Mouse (Mus musculus): ENCODE data around the gene Tex35. TPM values are rescaled to one million over a fixed set of nuclear protein-coding genes. Genes with fewer than 3 reads are reported as not detected.
A peak's percentile ranks its signal among the peaks of the same experiment; 100 is the strongest.

Tex35 gene
- polyA plus RNA-seq, 1 experiment from 2014 or later, result not detected

GRCm38 (mm10) chr1:157123836-157124235 is 15.4 kb upstream of the Tex35 start:
- Histone ChIP-seq H3K36me3 (ENCODE audit: control insufficient read depth, insufficient read depth, low read length) (no peaks in the 10 kb centered on the region), H3K4me1 (ENCODE audit: control insufficient read depth, insufficient read depth, low read depth, low read length) (no peaks in the 10 kb centered on the region), H3K9ac (ENCODE audit: low read depth, low read length) (no peak overlapping the region), H3K27me3 (replicated peaks; ENCODE audit: control insufficient read depth, insufficient read depth, low read length) (no peaks in the 10 kb centered on the region), H3K27ac (ENCODE audit: low read depth, low read length) (no peak overlapping the region), H3K9me3 (ENCODE audit: control insufficient read depth, low read length) (no peaks in the 10 kb centered on the region), H3K4me3 (ENCODE audit: low read length) (no peak overlapping the region), H3K4me2 (ENCODE audit: low read length) (no peak overlapping the region)
- no peak for ATAC-seq
- 88% methylated on average over 3 of the region's 3 CpGs for WGBS

GRCm38 (mm10) chr1:157119168-157119567 is 10.7 kb upstream of the Tex35 start:
- WGBS, result 79% methylated on average over 6 of the region's 6 CpGs
- H3K4me1 ChIP-seq (ENCODE audit: control insufficient read depth, insufficient read depth, low read depth, low read length), result no peaks in the 10 kb centered on the region
- H3K4me2 ChIP-seq (ENCODE audit: low read length), result no peak overlapping the region
- no peaks in the 10 kb centered on the region for H3K36me3 ChIP-seq (ENCODE audit: control insufficient read depth, insufficient read depth, low read length)
- H3K9me3 ChIP-seq (ENCODE audit: control insufficient read depth, low read length), result no peaks in the 10 kb centered on the region
- no peak overlapping the region for H3K9ac ChIP-seq (ENCODE audit: low read depth, low read length)
- ATAC-seq, result no peak
- H3K27ac ChIP-seq (ENCODE audit: low read depth, low read length), result no peak overlapping the region
- H3K4me3 ChIP-seq (ENCODE audit: low read length), result no peak overlapping the region
- H3K27me3 ChIP-seq (replicated peaks; ENCODE audit: control insufficient read depth, insufficient read depth, low read length), result no peaks in the 10 kb centered on the region

DNA sequence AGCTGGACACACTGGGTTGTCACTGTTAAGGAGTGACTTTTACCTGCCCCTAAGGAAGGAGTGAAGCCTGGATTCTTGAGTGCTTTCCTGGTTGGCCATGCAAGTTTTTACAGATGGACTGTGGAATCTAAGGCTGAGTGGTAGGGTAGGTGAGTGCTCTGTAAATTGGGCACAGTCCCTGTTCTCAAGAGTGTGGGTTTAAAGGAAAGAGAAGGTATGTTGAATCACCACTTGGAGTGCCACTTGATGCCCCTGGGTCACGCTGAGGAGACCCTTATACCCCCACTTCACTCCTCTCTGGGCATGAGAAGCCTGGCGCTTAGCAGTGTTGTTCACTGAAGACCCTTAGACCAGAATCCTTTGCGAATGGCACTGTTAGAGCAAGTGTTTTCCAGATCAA is 9.0 kb upstream of the Tex35 start:
- no peak overlapping the region for H3K4me3 ChIP-seq (ENCODE audit: low read length)
- no peak for ATAC-seq
- H3K27ac ChIP-seq (ENCODE audit: low read depth, low read length), result no peak overlapping the region
- H3K4me2 ChIP-seq (ENCODE audit: low read length), result no peak overlapping the region
- no peaks in the 10 kb centered on the region for H3K4me1 ChIP-seq (ENCODE audit: control insufficient read depth, insufficient read depth, low read depth, low read length)
- no peaks in the 10 kb centered on the region for H3K27me3 ChIP-seq (replicated peaks; ENCODE audit: control insufficient read depth, insufficient read depth, low read length)
- H3K36me3 ChIP-seq (ENCODE audit: control insufficient read depth, insufficient read depth, low read length), result no peaks in the 10 kb centered on the region
- no peaks in the 10 kb centered on the region for H3K9me3 ChIP-seq (ENCODE audit: control insufficient read depth, low read length)
- no peak overlapping the region for H3K9ac ChIP-seq (ENCODE audit: low read depth, low read length)
- WGBS, result 88% methylated on average over 3 of the region's 3 CpGs

DNA sequence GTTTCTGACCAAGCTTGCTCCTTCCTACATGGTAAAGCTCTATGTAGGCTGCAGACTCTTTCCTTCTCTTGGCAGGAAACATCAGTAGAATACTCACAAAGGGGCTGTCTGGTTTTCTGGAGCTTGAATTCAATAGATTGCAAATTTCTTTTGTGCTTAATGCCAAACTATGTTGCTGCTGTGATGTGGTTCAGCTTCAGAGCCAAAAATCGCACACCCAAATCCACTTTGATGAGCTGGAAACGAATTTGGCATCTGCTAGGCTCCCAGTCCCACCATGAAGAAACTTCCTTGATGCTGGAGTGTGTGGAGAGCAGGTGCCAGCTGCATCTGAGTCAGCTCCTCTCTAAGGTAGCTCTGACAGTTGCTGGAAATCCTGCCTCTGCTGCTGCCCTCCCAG is 6.0 kb upstream of the Tex35 start:
- ATAC-seq, result no peak
- WGBS, result 57% methylated on average over 2 of the region's 2 CpGs

DNA sequence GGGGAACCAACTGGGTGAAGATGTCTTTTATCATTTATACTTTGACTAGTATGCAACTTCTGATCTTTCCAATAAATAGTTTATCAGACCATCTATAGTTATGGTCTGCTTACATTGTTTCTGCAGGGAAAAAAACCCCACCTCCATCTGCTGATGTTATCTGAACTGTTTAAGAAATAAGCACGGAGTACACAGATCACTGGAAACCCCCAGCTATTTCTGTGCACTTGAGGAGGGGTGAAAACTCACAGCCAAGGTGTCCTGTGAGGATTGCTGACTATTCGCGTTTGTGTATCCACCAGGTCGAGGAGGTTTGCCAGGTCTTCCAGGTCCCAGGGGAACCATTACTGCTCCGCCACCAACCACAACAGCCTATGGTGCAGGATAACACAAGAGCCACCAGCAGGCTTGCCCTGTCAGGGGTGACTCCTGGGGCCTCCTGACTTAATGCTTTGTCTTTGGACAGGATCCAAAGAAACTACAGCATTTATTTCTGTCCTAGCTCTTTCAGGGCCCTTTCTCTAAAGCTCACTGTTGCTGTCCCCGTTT is 1.9 kb upstream of the Tex35 start:
- H3K36me3 ChIP-seq (ENCODE audit: control insufficient read depth, insufficient read depth, low read length), result no peaks in the 10 kb centered on the region
- no peak overlapping the region for H3K4me2 ChIP-seq (ENCODE audit: low read length)
- H3K4me3 ChIP-seq (ENCODE audit: low read length), result no peak overlapping the region
- WGBS, result 62% methylated on average over 6 of the region's 6 CpGs
- H3K9ac ChIP-seq (ENCODE audit: low read depth, low read length), result no peak overlapping the region
- no peaks in the 10 kb centered on the region for H3K27me3 ChIP-seq (replicated peaks; ENCODE audit: control insufficient read depth, insufficient read depth, low read length)
- no peaks in the 10 kb centered on the region for H3K9me3 ChIP-seq (ENCODE audit: control insufficient read depth, low read length)
- H3K27ac ChIP-seq (ENCODE audit: low read depth, low read length), result no peak overlapping the region
- no peaks in the 10 kb centered on the region; the same call in 1 of the 2 replicates for H3K4me1 ChIP-seq (ENCODE audit: control insufficient read depth, insufficient read depth, low read depth, low read length)
- no peak for ATAC-seq

More for the DNA sequence above, 6.0 kb upstream of the Tex35 start:
- no peaks in the 10 kb centered on the region for H3K36me3 ChIP-seq (ENCODE audit: control insufficient read depth, insufficient read depth, low read length)
- no peak overlapping the region for H3K4me3 ChIP-seq (ENCODE audit: low read length)
- no peaks in the 10 kb centered on the region for H3K9me3 ChIP-seq (ENCODE audit: control insufficient read depth, low read length)
- peak overlapping the region; percentile 34; the same call in 1 of the 2 replicates for H3K27ac ChIP-seq (ENCODE audit: low read depth, low read length)
- H3K4me1 ChIP-seq (ENCODE audit: control insufficient read depth, insufficient read depth, low read depth, low read length), result no peaks in the 10 kb centered on the region; the same call in 1 of the 2 replicates
- H3K9ac ChIP-seq (ENCODE audit: low read depth, low read length), result no peak overlapping the region
- H3K4me2 ChIP-seq (ENCODE audit: low read length), result no peak overlapping the region
- no peaks in the 10 kb centered on the region for H3K27me3 ChIP-seq (replicated peaks; ENCODE audit: control insufficient read depth, insufficient read depth, low read length)

- H3K4me3 ChIP-seq (ENCODE audit: low read length), result peak overlapping the region; percentile 25
- H3K27ac ChIP-seq (ENCODE audit: low read depth, low read length), result peak overlapping the region; percentile 52
- no peaks in the 10 kb centered on the region for H3K27me3 ChIP-seq (replicated peaks; ENCODE audit: control insufficient read depth, insufficient read depth, low read length)
- peaks cover 8% of the 10 kb centered on the region for H3K4me1 ChIP-seq (ENCODE audit: control insufficient read depth, insufficient read depth, low read depth, low read length)
- peak overlapping the region; percentile 56 for H3K4me2 ChIP-seq (ENCODE audit: low read length)
- 11% methylated on average over 19 of the region's 19 CpGs for WGBS
- H3K9me3 ChIP-seq (ENCODE audit: control insufficient read depth, low read length), result no peaks in the 10 kb centered on the region
- peak; percentile 88 for ATAC-seq
- no peaks in the 10 kb centered on the region for H3K36me3 ChIP-seq (ENCODE audit: control insufficient read depth, insufficient read depth, low read length)
- H3K9ac ChIP-seq (ENCODE audit: low read depth, low read length), result peak overlapping the region; percentile 55
Measured at GRCm38 (mm10) chr1:157101122-157101865, 7.2 kb downstream of the Tex35 start.

DNA sequence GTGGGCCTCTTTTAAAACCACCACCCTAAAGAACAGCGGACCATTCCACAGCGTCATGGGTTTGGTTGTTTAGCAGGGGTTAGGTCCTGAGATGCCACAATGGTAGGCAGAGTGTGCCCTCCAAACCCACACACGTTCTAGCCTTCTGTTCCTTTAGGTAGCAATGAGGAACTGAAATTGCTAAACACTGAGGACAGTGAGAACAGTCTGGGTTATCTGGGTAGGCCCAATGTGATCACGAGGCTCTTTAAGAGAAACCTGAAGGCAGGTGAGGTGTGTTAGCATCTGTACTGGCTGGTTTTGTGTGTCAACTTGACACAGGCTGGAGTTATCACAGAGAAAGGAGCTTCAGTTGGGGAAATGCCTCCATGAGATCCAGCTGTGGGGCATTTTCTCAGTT is 12.9 kb downstream of the Tex35 start:
- Histone ChIP-seq H3K27ac (ENCODE audit: low read depth, low read length) (no peak overlapping the region), H3K4me3 (ENCODE audit: low read length) (no peak overlapping the region), H3K4me2 (ENCODE audit: low read length) (no peak overlapping the region), H3K27me3 (replicated peaks; ENCODE audit: control insufficient read depth, insufficient read depth, low read length) (no peaks in the 10 kb centered on the region), H3K9ac (ENCODE audit: low read depth, low read length) (no peak overlapping the region), H3K4me1 (ENCODE audit: control insufficient read depth, insufficient read depth, low read depth, low read length) (no peaks in the 10 kb centered on the region), H3K36me3 (ENCODE audit: control insufficient read depth, insufficient read depth, low read length) (no peaks in the 10 kb centered on the region), H3K9me3 (ENCODE audit: control insufficient read depth, low read length) (no peaks in the 10 kb centered on the region)
- 87% methylated on average over 4 of the region's 4 CpGs for WGBS
- ATAC-seq, result no peak

- Histone ChIP-seq H3K36me3 (ENCODE audit: control insufficient read depth, insufficient read depth, low read length) (no peaks in the 10 kb centered on the region), H3K4me1 (ENCODE audit: control insufficient read depth, insufficient read depth, low read depth, low read length) (no peaks in the 10 kb centered on the region), H3K27ac (ENCODE audit: low read depth, low read length) (no peak overlapping the region), H3K4me3 (ENCODE audit: low read length) (no peak overlapping the region), H3K9ac (ENCODE audit: low read depth, low read length) (no peak overlapping the region), H3K9me3 (ENCODE audit: control insufficient read depth, low read length) (no peaks in the 10 kb centered on the region), H3K27me3 (replicated peaks; ENCODE audit: control insufficient read depth, insufficient read depth, low read length) (no peaks in the 10 kb centered on the region), H3K4me2 (ENCODE audit: low read length) (no peak overlapping the region)
- WGBS, result 93% methylated on average over 1 of the region's 1 CpGs
- ATAC-seq, result no peak
Measured at GRCm38 (mm10) chr1:157092622-157093021, 15.9 kb downstream of the Tex35 start.

DNA sequence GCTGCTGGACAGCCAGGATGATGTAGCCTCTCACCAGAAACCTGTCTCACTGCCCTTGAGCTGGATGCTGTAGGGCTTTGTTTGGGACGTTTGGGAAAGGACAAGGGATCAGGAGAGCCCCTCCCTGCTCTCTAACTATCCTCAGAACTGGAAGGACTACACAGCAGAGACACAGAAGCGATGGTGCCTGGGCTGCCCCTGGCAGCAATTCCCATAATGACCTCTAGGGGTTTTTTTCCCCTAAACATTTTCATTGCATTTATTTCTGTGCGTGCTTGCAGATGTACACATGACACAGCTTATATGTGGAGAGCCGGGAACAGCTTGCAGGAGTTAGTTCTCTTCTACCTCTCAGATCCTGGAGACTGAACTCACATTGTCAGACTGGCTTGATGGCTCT is 16.3 kb downstream of the Tex35 start:
- no peak overlapping the region for H3K9ac ChIP-seq (ENCODE audit: low read depth, low read length)
- no peak overlapping the region for H3K27ac ChIP-seq (ENCODE audit: low read depth, low read length)
- H3K4me3 ChIP-seq (ENCODE audit: low read length), result no peak overlapping the region
- no peaks in the 10 kb centered on the region for H3K36me3 ChIP-seq (ENCODE audit: control insufficient read depth, insufficient read depth, low read length)
- H3K9me3 ChIP-seq (ENCODE audit: control insufficient read depth, low read length), result no peaks in the 10 kb centered on the region
- no peak for ATAC-seq
- H3K27me3 ChIP-seq (replicated peaks; ENCODE audit: control insufficient read depth, insufficient read depth, low read length), result no peaks in the 10 kb centered on the region
- no peak overlapping the region for H3K4me2 ChIP-seq (ENCODE audit: low read length)
- 61% methylated on average over 4 of the region's 4 CpGs for WGBS
- no peaks in the 10 kb centered on the region for H3K4me1 ChIP-seq (ENCODE audit: control insufficient read depth, insufficient read depth, low read depth, low read length)

All from hindbrain, embryonic 16.5 days (tissue).